Mouse (Mus musculus): ENCODE measurements around the gene Cd33. TPM values are rescaled to one million over a fixed set of nuclear protein-coding genes. Genes with fewer than 3 reads are reported as not detected.
A peak's percentile ranks its signal among the peaks of the same experiment; 100 is the strongest.

Cd33 gene
- polyA plus RNA-seq, 1 experiment from 2014 or later: 1.3 TPM

DNA sequence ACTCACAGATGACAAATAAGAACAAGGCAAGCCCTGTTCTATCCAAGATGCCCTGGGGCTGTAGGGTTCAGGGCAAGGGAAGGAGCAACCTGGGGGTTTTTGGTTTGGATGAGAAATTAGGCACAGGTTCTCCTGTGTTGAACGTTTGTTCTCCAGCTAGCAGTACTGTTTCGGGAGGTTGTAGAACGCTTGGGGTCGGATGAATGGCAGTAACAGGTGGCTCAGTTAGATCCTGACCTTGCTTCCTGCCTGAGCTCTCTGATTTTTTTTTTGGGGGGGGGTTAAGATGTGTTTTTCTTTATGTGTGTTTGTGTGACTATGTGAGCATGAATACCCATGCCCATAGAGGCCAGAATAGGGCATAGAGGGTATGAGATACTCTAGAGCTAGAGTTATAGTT lies 31.7 kb downstream of the Cd33 start:
- 68% methylated on average over 4 of the region's 4 CpGs for WGBS (ENCODE audit: insufficient replicate concordance)
- no peak overlapping the region for H3K9ac ChIP-seq
- H3K36me3 ChIP-seq: no peaks in the 10 kb centered on the region
- H3K27ac ChIP-seq: no peak overlapping the region
- H3K9me3 ChIP-seq (replicated peaks): no peaks in the 10 kb centered on the region
- H3K4me3 ChIP-seq (replicated peaks): no peak overlapping the region
- H3K4me2 ChIP-seq: no peak overlapping the region
- DNase-seq: no peak
- no peak for ATAC-seq (ENCODE audit: low read depth)
- H3K27me3 ChIP-seq: no peaks in the 10 kb centered on the region
- no peaks in the 10 kb centered on the region for H3K4me1 ChIP-seq (replicated peaks)

DNA sequence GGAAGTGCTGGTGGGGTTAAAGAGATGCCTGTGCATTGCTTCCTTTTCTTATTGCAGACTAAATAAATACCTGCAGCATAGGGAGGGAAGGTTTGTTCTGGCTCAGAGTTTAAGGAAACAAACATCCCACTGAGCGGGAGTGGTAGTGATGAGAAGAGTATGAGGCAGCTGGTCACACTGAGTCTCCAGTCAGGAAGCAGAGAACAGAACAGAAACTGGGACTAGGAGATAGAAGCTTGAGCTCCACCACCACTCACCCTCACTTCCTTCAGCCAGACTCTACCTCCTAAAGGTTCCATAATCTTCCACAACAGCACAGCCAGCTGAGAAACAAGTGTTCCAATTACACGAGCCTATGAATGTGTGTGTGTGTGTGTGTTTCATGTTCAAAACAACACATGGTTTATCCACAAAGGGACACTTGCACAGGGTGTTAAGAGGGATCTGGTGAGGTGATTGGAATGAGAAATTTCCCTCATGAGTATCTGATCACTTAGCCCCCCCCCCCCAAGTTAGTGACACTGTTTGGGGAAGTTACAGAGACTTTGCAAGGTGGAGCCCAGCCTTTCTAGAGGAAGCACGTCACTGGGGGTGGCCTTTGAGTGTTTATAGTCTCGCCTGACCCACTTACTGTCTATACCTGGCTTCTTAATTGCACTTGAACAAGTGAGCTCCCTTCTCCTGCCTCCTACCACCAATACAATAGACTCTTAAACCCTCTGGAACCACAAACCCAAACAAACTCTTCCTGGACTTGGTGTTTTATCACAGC lies 32.3 kb downstream of the Cd33 start:
- Histone ChIP-seq H3K27me3 (no peaks in the 10 kb centered on the region), H3K27ac (no peak overlapping the region), H3K4me1 (replicated peaks) (no peaks in the 10 kb centered on the region), H3K9ac (no peak overlapping the region), H3K4me2 (no peak overlapping the region), H3K4me3 (replicated peaks) (no peak overlapping the region), H3K9me3 (replicated peaks) (no peaks in the 10 kb centered on the region), H3K36me3 (no peaks in the 10 kb centered on the region)
- DNase-seq (no peak), ATAC-seq (ENCODE audit: low read depth) (no peak)
- 22% methylated on average over 4 of the region's 4 CpGs for WGBS (ENCODE audit: insufficient replicate concordance)

DNA sequence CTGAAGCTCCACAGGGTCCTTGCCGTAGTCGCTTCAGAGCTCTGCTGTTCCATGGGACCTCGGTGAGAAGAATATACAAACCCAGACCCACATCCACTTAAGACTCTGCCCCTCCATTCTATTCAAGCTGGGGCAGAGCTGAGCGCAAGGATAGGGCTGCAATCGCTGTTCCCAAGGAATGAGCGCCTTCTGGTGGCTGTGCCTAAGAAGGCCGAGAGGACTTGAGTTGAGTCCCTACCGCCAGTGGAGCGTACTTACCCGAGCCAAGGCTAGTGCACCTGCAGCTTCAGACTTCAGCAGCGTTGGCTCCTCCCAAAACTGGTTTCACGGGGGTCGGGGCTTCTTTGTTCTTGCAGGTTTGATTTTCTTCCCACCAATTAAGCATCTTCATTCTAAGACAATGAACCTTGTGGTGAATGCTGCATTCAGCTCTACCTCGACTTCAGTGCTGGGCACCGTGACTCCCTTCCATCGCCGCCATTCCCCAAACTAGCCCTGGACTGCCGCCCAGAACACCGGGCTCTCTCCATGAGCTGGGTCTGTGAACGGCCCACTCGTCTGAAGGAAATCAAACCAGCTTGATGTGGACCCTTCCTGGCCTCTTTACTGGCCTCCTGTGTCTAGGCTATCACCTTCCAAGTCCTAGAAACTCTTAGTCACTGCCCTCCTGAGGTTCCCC lies 48.7 kb downstream of the Cd33 start:
- Histone ChIP-seq H3K4me1 (replicated peaks) (no peaks in the 10 kb centered on the region), H3K27ac (no peak overlapping the region), H3K4me2 (no peak overlapping the region), H3K36me3 (no peaks in the 10 kb centered on the region), H3K9me3 (replicated peaks) (no peaks in the 10 kb centered on the region), H3K27me3 (peaks cover 26% of the 10 kb centered on the region), H3K4me3 (replicated peaks) (no peak overlapping the region), H3K9ac (no peak overlapping the region)
- DNase-seq: no peak
- no peak for ATAC-seq (ENCODE audit: low read depth)
- WGBS (ENCODE audit: insufficient replicate concordance): 15% methylated on average over 21 of the region's 21 CpGs

DNA sequence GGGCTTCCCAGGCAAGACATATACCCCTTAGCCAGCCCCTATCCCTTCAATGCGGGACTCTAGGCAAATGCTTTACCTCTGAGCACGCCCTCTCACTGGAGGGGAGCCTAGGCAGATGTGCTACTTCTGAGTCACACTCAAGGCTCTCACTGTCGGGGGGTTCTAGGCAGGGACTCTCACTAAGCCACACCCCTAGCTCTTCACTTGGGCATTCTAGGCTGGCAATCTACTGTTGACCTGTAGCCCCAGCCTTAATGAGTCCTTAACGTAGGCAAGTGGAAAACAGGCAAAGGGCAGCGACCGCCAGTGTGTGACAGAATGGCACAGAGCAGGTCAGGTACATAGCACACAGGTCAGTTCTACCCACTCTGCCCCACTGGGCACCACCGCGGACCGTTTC lies 53.4 kb downstream of the Cd33 start:
- ATAC-seq (ENCODE audit: low read depth) (no peak), DNase-seq (no peak)
- Histone ChIP-seq H3K4me1 (replicated peaks) (no peaks in the 10 kb centered on the region), H3K4me2 (no peak overlapping the region), H3K9me3 (replicated peaks) (no peaks in the 10 kb centered on the region), H3K36me3 (no peaks in the 10 kb centered on the region), H3K9ac (no peak overlapping the region), H3K27me3 (peaks cover 50% of the 10 kb centered on the region), H3K4me3 (replicated peaks) (no peak overlapping the region), H3K27ac (no peak overlapping the region)
- WGBS (ENCODE audit: insufficient replicate concordance): 45% methylated on average over 9 of the region's 9 CpGs

DNA sequence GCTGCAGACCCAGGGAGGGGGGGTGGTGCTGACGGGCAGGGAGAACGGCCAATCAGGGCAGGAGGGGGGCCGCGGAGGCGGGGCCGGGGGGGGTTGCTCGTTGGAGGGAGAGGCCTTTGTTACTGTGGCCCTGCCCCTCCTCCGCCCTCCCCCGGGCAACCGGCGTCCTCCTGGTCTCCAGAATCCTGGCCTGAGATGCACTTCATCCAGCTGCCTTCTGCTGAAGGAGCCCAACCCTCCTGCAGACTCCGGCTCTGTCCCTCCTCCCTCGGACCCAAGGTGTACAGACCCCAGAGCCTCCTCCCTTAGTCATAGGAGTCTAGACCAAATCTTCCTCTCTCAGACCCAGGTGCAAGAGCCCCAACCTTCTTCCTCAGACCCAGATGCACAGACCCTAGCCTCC lies 54.0 kb downstream of the Cd33 start:
- no peak for DNase-seq
- no peak for ATAC-seq (ENCODE audit: low read depth)
- peak overlapping the region; percentile 18; the same call in 1 of the 2 replicates for H3K4me3 ChIP-seq (replicated peaks)
- no peak overlapping the region for H3K9ac ChIP-seq
- H3K9me3 ChIP-seq (replicated peaks): no peaks in the 10 kb centered on the region
- 6% methylated on average over 9 of the region's 13 CpGs for WGBS (ENCODE audit: insufficient replicate concordance)
- peaks cover 44% of the 10 kb centered on the region for H3K27me3 ChIP-seq
- H3K27ac ChIP-seq: no peak overlapping the region
- H3K4me2 ChIP-seq: peak overlapping the region; percentile 28
- no peaks in the 10 kb centered on the region for H3K4me1 ChIP-seq (replicated peaks)
- H3K36me3 ChIP-seq: no peaks in the 10 kb centered on the region

DNA sequence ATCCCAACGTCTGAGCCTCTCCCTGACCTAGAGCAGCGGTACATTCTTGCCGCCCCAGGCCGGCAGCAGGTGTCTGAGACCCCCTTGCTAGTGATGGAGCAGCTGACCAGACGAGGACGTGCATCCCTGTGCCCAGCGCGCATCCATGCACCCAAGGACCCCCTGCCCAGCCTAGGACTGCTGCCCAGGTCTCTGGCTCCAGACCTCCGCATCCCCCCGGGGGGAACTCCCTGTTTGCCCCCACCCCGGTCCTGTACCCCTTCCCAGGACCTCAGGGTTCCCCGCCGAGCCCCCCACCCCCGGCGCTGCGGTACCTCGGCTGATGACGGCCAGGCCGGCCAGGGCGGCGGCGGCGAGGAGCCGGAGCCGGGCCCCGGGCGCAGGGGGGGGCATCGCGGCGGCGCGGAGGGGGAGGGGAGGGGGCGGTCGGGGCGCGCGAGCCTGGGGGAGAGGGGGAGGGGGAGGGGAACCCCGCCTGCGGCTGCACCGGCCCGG lies 54.5 kb downstream of the Cd33 start, which contains the start of gene Iglon5:
Gene Iglon5, minus strand, starts transcription at position 445 of the 495 bp plus-strand sequence.
- ATAC-seq (ENCODE audit: low read depth) (no peak), DNase-seq (no peak)
- Histone ChIP-seq H3K4me1 (replicated peaks) (no peaks in the 10 kb centered on the region), H3K9ac (no peak within 1 kb of the TSS), H3K27me3 (peaks cover 41% of the 10 kb centered on the region), H3K9me3 (replicated peaks) (no peaks in the 10 kb centered on the region), H3K36me3 (no peaks in the 10 kb centered on the region), H3K4me2 (peak within 1 kb of the TSS; percentile 28), H3K27ac (no peak within 1 kb of the TSS), H3K4me3 (replicated peaks) (peak within 1 kb of the TSS; percentile 18; the same call in 1 of the 2 replicates)
- WGBS (ENCODE audit: insufficient replicate concordance): 3% methylated on average over 22 of the region's 41 CpGs

DNA sequence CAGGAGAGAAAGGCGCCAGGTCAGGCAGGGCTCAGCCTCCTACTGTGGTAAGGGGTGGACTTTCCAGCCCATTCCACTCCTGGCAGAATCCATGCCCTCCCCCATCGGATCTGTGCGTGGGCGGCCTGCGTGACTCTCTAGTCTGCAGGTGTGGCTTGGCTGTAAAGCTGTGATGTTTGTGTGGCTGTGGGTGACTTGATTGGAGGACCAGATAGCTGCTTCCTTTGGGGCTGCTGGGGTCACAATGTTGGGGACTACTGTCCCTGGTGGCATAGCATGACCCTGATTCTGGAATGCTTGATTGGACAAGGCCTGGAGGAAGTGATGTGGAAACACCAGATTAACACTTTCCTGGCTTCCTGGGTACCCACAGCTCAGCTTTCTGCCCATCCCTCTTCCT lies 55.6 kb downstream of the Cd33 start:
- H3K27me3 ChIP-seq: peaks cover 41% of the 10 kb centered on the region
- H3K4me2 ChIP-seq: no peak overlapping the region
- WGBS (ENCODE audit: insufficient replicate concordance): 36% methylated on average over 5 of the region's 5 CpGs
- no peak overlapping the region for H3K27ac ChIP-seq
- DNase-seq (no peak), ATAC-seq (ENCODE audit: low read depth) (no peak)
- H3K36me3 ChIP-seq: no peaks in the 10 kb centered on the region
- H3K4me3 ChIP-seq (replicated peaks): no peak overlapping the region
- H3K9ac ChIP-seq: no peak overlapping the region
- H3K4me1 ChIP-seq (replicated peaks): no peaks in the 10 kb centered on the region
- H3K9me3 ChIP-seq (replicated peaks): no peaks in the 10 kb centered on the region

DNA sequence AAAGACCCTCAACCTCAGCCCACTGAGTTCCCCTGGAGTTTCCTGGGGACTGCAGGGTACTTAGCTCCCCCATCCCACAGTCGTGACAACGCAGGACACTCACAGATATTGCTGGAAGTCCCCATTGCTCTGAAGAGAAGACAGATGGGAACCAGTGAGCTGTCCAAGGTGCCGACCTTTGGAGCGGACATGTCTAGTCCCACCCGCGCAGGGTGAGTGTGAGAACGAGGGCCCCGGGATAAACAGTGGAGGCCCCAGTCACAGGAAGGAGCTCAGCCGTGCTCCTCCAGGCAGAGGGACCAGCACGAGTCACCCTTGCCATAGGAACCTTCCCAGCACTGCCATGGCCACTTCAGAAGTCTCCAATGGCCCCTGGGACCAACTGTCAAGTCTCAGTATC lies 61.0 kb downstream of the Cd33 start:
- H3K27ac ChIP-seq: no peak overlapping the region
- H3K9me3 ChIP-seq (replicated peaks): no peaks in the 10 kb centered on the region
- ATAC-seq (ENCODE audit: low read depth) (no peak), DNase-seq (no peak)
- H3K36me3 ChIP-seq: no peaks in the 10 kb centered on the region
- peaks cover 7% of the 10 kb centered on the region for H3K27me3 ChIP-seq
- H3K4me3 ChIP-seq (replicated peaks): no peak overlapping the region
- H3K9ac ChIP-seq: no peak overlapping the region
- 6% methylated on average over 10 of the region's 10 CpGs for WGBS (ENCODE audit: insufficient replicate concordance)
- H3K4me2 ChIP-seq: no peak overlapping the region
- H3K4me1 ChIP-seq (replicated peaks): no peaks in the 10 kb centered on the region

DNA sequence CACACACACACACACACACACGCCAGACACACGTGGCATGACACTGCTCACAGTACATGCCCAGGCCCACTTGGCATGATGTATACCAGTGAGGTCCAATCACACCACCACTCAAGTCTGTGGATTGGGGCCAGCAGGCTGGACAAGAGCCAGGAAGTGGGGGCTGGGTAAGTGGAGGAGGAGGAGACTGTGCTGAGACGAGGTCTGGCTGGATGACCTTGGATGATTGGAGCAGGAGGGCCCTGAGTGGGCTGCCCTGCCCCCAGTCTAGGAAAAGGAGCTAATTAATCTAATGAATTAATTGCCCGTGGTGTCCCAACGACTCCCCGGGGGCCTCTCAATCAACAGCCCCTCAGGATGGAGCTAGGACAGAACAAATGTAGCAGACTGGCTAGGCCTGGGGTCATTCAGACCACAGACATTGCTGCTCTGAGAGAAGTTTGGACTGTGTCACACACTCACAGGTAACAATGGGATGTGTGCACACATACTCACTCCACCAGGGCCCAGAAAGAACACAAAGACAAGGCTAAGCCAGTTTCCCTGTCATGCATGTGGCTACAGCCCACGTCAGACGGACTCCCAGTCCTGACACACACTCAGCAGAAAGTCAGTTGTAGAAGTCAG lies 62.0 kb downstream of the Cd33 start:
- no peak for ATAC-seq (ENCODE audit: low read depth)
- Histone ChIP-seq H3K4me2 (no peak overlapping the region), H3K27me3 (peaks cover 16% of the 10 kb centered on the region), H3K4me1 (replicated peaks) (no peaks in the 10 kb centered on the region), H3K9ac (no peak overlapping the region), H3K9me3 (replicated peaks) (no peaks in the 10 kb centered on the region), H3K36me3 (no peaks in the 10 kb centered on the region), H3K4me3 (replicated peaks) (no peak overlapping the region), H3K27ac (no peak overlapping the region)
- 56% methylated on average over 8 of the region's 8 CpGs for WGBS (ENCODE audit: insufficient replicate concordance)
- no peak for DNase-seq

DNA sequence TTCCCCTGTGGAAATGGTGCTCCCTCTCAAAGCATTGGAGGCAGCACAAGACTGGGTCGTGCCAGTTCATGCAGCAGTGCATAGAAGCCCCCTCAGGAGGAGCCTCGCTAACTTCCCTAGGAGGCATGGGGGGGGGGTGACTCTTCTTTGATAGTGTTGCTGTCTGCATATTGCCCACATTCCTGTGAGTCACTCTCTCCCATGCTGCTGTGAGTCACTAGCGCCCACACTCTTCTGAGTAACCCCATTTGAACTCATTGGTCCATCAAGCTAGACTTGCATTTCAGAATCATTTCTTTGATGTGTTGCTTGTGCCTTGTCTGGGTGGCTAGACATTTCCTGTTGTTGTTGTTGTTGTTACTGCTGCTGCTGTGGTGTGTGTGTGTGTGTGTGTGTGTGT lies 63.0 kb downstream of the Cd33 start:
- ATAC-seq (ENCODE audit: low read depth): no peak
- Histone ChIP-seq H3K9ac (no peak overlapping the region), H3K4me2 (no peak overlapping the region), H3K4me1 (replicated peaks) (no peaks in the 10 kb centered on the region), H3K27ac (no peak overlapping the region), H3K36me3 (no peaks in the 10 kb centered on the region), H3K27me3 (peaks cover 26% of the 10 kb centered on the region), H3K9me3 (replicated peaks) (no peaks in the 10 kb centered on the region), H3K4me3 (replicated peaks) (no peak overlapping the region)
- no peak for DNase-seq
- WGBS (ENCODE audit: insufficient replicate concordance): 45% methylated on average over 3 of the region's 3 CpGs

DNA sequence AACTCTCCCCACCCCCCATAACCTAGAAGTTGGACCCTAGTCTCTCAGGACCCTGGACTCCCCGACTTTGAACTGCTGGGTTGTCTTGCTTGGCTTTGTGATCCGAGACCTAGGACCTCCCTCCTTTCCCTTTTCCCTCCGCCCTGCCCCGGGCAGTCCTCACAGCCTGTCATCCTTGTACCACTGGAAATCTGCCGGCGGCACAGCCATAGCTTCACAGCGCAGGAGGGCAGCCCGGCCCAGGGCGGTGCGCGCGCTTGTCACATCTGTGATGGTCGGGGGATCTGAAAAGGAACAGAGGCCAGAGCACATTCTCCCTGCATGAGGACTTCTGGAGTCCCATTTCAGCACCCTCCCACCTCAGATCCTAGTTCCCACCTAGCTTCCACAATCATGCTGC lies 67.9 kb downstream of the Cd33 start:
- WGBS (ENCODE audit: insufficient replicate concordance): 5% methylated on average over 13 of the region's 13 CpGs
- Histone ChIP-seq H3K27ac (no peak overlapping the region), H3K36me3 (no peaks in the 10 kb centered on the region)

More for the DNA sequence above, 67.9 kb downstream of the Cd33 start:
- H3K4me1 ChIP-seq (replicated peaks): peaks cover 2% of the 10 kb centered on the region; the same call in 1 of the 2 replicates
- ATAC-seq (ENCODE audit: low read depth) (no peak), DNase-seq (no peak)
- no peak overlapping the region; the same call in 1 of the 2 replicates for H3K4me3 ChIP-seq (replicated peaks)
- no peaks in the 10 kb centered on the region for H3K9me3 ChIP-seq (replicated peaks)
- no peak overlapping the region for H3K4me2 ChIP-seq
- H3K9ac ChIP-seq: no peak overlapping the region
- peaks cover 48% of the 10 kb centered on the region for H3K27me3 ChIP-seq

Data from liver, embryonic 13.5 days (tissue).